Mouse (Mus musculus) thymus, postnatal 4 days (tissue): ENCODE results near the gene Dek.

Experiments used
- DNase-seq: peaks from one replicate; pipeline ENCODE4 v3.0.0; 2021

The Dek gene

DNA sequence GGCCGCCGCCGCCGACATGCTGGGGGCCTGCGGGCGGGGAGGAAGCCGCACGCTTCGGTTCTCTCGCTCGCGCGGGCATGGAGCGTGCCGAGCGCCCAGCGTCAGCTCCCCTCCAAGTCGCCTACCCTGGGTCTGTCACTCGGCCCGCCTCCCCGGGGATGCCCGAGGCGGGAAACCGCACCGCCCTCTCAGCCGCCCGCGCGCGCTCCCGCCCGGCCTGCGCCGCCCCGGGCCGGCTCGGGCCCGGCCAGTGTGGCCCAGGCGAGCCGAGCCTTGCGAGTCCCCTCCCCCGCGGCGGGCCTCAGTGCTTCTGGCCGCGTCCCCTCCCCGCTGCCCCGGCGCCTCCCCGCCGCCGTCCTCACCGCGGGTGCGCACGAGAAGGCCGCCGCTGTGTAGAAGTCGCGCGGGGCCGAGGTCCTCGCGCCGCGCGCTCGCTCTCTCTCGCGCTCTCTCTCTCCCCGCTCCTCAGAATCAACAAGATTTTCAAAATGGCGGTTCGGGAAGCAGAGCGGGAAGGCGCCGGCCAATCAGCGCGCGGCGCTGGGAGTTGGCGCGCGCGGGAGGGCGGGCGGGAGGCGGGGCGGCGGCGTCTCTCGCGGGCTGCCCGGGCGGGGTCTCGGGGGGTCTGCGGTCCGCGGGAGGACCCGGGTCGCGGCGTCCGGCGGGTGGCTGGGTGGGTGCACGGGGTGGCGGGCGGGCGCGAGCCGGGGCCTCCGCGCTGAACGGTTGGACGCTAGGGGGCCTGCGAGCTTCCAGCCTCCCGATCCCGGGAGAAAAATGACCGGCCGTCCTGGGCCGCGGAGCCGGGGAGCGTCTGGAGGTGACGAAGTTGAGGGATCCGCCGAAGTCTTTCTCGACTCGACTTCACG lies at the start of gene Dek:
Gene Dek (minus strand): TSS at position 491 of the 869 bp plus-strand sequence.
- DNase-seq: peak; percentile 87

DNA sequence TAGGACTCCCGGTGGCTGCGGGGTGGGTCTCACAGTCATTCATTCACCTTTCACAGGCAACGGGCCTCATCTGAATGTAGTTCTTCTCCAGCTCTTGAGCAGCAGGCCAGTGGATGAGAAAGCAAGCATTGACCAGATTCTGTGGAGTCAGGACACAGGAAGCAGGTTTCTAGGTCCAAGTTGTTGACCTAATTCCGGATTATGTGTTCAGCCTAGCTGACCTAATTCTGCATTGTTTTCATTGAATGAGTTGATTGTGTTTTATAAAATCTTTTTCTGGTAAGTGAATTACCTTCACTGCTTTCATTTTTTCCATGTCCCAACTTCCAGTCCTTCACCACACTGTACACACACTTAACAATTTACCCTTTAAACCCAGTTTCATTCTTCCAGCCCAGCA lies 48.9 kb upstream of the Dek start:
- no peak for DNase-seq

DNA sequence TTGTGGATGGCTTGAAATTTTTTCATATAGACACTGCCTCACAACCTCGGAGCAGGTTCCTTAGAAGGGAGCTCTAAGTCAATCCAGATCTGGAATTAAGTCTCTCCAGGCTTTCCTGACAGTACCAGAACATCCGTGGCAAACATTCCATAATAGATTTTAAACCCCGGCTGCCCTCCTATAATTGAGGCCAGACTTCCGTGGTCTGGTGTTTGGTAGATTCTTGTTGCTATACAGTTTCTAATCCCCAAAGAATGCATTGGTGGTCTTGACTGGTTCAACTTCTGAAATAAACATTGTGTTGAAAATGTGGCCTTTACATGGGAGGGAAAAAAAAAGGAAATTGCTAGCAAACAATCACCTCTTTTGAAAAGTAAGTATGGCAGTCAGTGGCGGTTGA lies 47.2 kb upstream of the Dek start:
- no peak for DNase-seq

DNA sequence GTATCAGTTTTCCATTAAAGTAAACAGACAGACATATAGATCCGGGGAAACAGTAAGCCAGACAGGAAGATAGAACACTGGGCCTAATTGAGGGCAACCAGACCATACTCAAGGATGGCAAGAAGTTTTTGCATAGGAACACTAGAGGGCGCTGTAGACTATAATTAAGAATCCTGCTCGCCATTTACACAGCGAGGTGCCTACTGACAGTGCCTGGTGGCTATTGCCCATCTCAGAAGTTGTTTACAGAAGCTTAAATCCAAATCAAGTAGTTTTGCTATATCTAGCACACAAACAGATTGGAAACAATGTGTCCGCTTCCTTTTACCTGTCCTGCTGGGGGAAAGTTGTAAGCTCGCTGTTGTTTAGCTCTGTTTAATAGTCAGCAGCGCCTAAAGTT lies 46.4 kb upstream of the Dek start:
- peak; percentile 16 for DNase-seq

DNA sequence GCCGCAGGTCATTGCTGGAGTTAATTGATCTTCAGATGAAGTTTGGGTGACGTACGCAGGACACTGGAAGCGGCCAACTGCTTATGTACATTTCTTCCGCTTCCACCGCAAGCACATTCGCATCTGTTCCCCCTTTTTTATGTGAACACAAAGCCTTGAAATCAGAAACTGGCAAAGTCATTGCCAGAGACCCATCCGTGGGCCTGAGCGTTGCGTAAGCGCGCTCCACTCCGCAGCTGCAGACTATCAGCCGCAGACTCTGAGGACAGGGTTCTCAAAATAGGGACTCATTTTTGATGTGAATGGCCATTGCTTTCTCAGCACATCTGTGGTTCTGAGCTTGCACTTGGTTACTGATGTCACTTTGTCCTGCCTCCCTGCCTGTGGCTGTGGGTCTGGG lies 45.1 kb upstream of the Dek start:
- DNase-seq: no peak

DNA sequence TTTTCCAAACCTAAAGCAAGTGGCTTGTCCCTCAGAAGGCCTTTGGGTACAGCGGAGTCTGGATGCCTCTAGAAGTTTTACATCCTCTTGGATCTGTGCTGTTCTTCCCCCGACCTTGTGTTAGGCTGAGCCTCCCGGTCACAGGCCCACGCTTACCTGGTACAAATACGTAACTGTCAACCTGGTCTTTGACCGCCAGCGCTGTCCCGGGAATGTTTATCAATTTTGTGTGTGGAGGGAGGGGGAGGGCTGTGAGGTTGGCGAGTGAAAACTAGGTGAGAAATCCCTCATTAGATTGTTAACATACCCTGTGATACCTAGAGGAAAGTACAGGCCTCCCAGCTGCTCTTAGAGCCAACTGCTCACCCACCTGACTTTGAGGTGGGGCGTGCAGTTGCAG lies 44.0 kb upstream of the Dek start:
- no peak for DNase-seq

DNA sequence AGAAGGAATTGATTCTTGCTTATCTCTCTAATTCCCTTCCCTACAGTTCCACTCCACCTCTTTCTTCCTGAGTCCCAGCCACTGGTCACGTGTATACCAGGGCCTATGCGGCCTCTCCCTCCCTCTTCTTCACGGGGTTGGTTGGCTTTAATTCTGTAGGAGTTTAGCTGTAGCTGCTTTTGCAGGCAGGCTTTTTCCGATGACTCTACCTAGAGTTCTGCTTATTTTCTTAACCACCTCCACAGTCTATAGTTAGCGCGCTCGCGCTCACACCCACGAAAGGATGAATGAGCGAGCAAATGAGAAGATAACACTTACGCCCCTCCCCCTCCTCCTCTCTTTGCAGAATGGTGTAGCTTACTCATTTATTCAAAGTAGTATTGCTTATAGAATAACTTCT lies 42.6 kb upstream of the Dek start:
- no peak for DNase-seq

DNA sequence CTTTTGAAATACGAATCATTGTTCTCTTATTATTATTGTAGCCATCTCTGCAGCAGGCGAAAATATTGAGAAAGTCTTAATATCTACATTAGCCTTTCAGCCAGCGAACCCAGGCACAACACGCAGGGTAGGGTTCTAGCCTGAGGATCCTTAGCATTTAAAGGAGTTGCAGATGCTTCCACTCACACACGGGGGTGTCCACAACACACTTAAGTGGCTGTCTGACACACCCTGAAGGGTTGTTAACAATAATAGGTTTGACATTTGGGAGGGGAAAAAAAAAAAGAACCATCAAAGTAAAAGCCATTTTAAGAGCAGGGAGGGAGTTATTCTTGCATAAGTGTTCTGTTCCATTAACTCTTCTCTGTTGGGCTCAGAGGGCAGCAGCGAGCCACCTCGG lies 40.4 kb upstream of the Dek start:
- no peak for DNase-seq

DNA sequence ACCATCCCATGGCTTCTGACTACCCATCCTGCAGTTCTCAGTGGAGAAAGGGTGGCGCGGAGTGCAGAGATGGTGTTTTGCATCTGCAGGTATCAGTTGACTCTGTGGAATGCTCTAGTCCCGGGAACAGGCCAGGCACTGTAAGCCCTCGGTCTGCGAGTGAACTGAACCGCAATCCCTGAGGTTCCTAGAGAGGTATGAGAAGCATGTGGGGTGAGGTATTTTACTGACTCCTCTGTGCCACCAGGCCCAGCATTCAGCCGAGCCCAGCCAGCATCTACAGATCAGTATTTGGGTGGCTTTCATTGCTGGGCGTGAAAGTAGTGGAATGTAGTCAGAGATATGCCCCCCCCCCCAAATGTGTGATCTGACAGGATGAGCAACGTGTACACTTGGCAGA lies 39.9 kb upstream of the Dek start:
- no peak for DNase-seq

DNA sequence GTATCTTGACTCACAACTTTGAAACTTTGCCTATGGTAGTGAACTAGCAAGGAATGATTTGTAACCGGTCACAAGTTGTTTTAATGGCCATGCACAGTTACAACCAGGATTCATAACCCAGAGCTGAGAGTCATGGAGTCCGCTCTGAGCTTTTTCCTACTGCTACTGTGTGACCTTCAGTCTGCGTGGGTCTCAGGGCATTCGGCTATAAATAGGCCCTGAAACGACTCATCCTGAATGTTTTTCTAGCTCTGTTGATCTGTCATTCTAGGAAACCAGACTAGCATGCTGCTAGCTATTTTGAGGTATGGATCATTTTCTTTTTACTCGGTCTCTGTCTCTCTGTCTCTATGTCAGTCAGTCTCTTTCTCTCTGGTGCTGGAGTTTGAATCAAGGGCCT lies 36.8 kb upstream of the Dek start:
- no peak for DNase-seq

DNA sequence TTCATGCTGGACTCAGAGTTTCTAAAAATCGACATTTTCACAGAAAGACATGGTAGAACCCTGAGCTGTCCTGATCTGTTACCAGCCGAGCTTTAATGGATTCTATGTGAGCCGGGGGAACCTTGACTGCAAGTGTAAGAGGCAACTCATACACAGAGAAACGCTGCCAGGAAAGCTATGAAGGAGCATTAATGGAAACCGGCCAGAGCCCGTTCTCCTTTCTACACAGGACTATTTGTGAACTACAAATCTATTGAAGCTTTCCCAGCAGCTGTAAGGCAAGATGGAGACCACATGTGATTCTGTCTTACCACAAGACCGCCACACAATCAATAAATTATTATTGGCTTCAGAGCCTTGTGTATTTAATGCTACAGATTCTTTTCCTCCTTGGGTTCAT lies 29.7 kb upstream of the Dek start:
- DNase-seq: no peak

DNA sequence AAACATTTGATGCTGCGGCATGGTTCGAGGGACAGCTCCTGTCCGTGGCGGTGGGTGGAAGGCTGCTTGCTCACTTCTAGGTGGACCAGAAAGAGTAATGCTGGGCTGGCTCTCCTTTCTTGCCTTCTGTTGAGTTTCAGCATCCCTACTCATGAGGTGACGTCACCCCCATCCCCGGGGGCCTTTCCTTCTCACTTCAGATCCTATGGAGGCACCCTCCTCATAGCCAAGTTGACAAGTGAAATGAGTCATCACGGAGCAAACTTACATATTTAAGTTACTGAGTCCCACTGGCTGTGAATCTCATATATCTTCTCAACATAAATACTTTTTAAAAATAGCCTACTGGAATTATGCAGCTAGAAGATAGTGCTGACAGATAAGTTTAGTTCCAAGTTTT lies 28.8 kb upstream of the Dek start:
- DNase-seq: no peak

DNA sequence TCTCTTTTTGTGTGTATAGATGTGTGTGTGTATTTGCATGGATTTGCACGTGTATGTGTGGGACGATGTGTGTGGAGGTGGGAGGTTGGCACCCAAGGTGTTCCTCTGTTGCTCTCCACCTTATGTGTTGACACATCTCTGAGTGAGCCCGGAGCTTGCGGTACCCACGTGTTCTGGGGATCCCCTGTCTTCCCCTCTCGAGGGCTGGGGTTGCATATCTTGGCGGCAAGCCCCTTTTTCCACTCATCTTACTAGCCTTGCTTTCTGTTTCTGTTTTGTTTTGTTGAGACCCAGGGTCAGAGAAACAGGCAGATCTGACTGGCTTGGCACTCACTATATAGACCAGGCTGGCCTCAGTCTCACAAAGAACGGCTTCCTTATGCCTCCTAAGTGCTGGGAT lies 27.1 kb upstream of the Dek start:
- DNase-seq: no peak

DNA sequence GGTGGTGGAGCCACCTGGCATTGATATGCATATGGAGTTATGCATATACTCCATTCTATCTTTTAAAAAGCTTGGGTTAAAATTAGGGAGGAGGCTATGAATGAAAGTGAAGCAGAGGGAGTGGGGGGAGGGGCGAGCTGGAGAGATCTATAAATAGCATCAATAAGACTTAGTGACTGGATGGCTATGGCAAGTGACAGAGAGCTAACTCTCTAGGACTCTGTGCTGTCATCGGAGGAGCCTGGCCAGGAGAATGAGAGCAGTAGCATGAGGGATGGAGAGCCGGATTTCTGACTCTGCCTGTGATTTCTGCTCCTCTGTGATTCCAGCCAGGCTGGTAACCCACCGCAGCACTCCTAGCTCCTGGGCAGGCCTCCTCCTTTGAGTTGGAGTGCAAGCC lies 23.1 kb upstream of the Dek start:
- no peak for DNase-seq

DNA sequence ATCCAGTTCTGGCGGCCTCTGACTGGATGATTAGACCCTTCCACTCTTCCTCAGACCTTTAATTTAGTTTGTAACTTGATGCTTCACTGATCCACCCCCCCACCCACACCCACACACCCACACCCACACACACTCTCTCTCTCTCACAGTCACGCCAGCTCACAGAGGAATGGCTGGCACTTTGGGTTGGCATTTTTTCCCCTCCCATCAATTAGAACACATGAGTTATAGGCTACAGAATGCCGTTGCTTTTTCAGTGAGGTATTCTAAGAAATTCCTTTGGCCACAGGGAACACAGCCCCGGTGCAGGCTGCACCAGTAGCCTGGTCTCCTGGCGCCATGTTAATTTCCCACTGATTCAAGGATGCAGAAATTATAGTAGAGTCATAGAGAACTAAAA lies 19.6 kb upstream of the Dek start:
- DNase-seq: no peak

DNA sequence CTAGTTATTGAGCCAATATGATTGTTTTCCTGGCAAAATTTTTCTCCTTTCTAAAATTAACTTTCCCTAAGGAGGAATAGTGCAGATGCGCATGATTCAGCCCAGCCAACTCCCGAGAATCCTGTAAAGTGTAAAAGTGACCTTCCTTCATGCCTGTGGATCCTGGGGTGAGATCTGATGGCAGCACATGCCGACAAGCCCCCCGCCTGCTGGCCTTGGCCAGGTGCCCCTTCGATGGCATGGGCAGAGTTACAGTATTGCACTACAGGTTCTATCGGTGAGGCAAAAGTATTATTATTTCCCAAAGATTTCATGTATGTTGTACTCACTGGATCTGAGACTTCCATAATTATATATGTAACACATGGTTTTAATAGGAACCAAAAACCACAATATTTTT lies 19.0 kb upstream of the Dek start:
- no peak for DNase-seq

DNA sequence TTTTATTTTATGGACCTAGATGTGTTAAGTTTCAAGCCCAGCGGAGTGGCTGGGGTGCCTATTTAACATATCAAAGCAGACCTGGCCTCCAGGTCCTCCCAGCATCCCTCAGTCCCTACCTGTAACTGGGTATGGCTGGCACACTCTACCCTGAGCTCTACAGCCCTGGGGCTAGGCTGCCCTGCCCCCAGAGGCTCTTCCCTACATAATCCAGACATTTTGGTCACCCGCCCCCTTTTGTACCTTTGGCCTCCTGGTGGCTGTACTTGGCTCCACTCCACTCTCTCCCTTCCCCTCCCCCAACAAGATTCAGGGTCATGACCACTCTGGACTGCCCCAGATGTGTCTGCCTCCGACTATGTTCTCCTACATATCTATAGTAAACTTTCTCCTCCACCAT lies 18.4 kb upstream of the Dek start:
- no peak for DNase-seq

DNA sequence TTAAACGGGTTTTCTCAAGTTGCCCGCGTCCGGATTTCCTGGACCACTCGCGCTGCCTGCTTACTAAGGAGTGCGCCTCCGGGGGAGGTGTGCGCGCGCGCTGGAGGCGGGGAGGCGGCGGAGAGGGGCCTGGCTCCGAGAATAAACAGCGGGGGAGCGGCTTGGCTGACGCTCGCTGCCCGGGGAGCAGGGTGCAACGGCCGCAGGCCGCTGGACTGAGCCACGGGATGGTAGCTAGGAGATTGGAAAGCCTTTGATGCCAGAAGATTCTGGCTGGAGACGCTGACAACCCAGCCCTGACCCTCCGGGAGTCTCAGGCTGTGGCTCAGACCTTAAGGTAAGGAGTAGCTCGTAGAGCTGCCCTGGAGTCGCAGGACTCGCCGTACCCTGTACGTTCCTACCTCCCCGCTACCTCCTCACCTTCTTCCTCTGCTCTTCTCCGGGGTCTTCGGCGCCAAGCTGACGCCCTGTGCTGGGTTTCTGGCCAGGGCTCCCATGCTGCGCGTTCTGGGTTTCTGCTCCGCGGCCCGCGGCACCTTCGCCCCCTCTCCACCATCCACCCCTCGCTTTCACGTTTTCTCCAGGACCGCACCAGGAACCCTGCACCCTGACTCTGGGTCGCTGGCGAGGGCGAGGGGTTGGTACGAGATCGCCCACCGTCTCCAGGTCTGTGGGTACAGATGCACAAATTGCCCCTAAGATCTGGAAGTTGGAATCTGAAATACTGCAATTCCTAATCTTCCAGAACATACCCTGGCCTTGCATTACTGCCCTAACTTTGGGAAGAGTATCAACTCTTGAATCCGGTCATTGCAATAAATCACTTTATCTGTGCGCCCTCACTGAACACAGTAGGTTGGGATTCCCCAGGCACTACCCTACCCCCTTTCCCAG lies 16.8 kb upstream of the Dek start, which contains the start of gene Rnf144b:
Gene Rnf144b (plus strand): TSS at position 120 of the 894 bp plus-strand sequence.
- peak; percentile 80 for DNase-seq

DNA sequence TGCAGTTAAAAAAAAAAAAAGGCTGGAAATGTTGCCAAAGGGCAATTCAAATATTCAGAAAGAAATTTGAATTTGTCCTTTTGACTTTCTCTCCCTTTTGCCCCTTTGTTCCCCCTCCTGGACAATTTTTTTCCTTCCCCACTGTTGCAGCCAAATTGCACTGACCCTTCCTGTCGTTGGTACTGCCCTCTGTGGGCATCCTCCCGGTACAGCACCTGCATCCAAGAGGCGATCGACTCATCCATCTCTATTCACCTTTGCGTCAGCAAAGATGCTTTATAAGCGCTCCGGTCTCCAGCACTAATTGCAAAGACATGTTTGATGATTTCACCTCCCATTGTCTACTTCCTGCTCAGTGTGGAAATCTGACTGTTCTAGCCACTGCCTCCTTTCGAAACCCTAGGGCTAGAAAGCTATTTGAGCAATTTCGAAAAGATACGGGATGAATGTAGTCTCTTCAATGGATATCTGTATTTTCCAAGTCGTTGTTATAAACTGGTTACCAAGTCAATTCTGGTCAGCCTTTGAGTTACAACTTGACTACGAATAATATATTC lies 15.4 kb upstream of the Dek start:
- no peak for DNase-seq

DNA sequence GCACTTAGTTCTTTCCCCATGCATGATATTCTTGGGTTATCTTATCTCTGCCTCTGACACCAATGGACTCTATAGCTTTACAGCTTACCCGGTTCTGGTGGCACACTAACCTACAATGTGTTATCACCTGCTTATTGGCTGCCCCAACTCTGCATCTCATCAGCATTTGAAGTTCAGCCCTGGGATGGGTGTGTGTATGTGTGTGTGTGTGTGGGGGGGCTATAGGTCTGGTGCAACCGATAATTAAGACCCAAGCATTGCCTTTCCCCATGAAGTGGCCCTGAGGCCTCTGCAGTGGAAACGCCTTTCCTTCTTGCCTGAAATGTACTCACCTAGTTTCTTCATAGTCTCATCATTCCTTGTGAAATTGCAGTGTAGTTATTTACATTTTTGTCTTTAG lies 10.0 kb upstream of the Dek start:
- DNase-seq: no peak

DNA sequence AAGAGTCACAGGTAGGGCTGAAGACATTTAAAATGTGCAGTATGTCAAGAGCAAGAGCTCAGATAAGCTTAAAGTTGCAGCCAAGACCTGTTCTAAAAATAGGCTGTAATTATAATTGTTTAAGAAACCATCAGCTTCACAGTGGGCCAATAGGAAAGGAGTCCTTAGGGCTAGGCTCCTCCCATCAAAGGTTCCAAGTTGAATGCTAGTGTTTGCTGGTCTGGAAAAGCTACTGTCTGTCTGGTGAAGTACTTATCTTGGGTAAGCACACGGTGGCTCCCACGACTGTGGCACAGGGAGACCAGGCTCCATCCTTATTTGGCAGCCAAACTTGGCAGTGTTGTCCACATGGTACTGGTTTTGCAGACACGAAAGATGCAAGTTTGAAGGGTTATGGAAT lies 6.9 kb upstream of the Dek start:
- DNase-seq: no peak

DNA sequence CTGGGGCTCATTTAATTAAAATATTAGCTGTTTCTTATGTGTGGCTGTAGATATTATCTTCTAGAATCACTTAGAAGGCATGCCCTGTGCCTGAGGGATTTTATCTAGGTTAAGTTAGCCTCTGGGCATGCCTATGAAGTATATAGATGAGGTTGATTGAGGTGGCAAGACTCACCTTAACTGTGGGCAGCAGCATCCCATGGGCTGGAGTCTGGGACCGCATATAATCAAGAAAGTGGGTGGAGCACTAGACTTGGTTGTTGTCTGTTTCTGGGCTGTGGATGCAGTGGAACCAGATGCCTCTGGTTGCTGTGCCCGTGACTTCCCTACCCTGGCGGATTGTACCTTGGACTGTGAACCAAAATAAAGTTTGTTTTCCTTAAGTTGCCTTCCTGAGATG lies 6.1 kb upstream of the Dek start:
- no peak for DNase-seq

DNA sequence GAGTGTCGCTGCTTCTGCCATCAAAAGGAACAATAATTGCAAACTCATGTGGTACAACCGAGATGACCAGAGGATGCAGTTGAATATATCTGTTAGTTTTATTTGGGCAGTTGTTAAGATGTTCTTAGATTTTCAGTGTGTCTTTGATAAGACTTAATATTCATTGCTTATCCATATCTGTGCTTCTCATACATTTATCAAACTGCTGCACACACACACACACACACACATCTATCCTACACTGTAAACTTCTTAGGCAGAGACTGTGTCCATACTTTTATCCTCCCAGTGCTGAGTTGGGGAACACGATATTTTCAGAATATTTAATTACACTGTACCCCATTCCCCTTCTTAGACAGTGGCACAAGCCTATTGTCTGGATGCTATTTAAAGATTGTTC lies 5.2 kb upstream of the Dek start:
- no peak for DNase-seq

DNA sequence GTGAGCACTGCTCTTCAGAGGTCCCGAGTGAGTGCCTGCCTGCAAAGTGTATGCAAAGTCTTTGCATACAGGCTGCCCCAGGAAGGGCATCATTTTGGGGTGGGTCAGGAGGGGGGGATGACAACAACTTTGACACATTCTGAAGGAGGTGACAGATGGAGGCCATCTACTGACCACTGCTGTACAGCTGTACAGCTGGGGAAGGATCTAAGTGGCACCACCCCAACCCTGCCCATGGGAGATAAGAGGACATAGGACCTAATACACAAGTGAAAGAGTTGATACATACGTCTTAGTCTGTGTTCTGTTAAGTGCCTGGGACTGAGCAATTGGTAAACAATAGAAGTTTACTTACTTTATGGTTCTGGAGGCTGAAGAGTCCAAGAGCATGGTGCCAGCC lies 3.2 kb upstream of the Dek start:
- DNase-seq: no peak
